Mouse (Mus musculus) liver, embryonic 14.5 days (tissue): ENCODE data around the gene Ostf1.

ENCODE experiments used
- CTCF ChIP-seq: IDR thresholded peaks from 2 replicates; pipeline ENCODE4 v1.5.1; 2016; ENCODE audit warnings: antibody characterized with exemption, low read depth, control low read depth
- EP300 ChIP-seq: IDR thresholded peaks from 2 replicates; pipeline ENCODE4 v1.6.1; 2016; ENCODE audit warnings: antibody characterized with exemption, low read depth

- TF ChIP-seq CTCF (no peak), EP300 (no peak)
Measured at GRCm38 (mm10) chr19:18652592-18652991, 21.0 kb upstream of the Ostf1 start.
